17 mouse cellular contexts compared by ENCODE assay signal in the genomic region with DNA sequence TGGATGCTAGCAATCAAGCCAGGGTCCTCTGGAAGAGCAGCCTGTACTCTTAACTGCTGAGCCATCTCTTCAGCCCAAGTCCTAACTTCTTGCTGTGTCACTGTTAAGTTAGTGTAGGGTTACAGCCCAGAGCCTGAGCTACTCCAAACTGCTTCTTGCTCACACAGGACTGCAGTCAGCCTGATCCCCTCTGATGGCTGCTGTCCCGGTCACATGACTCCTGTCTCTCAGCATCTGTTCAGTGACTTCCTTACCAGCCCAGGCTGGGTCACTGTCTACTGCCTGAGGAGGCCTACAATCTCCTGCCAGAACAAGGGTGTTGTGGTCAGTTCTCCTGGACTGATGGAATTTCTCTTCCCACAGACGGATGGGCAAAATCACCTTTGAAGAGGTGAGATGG. TPM values are rescaled to one million over a fixed set of nuclear protein-coding genes. Genes with fewer than 3 reads are reported as not detected.
DNase-seq lines count a peak whose midpoint lies in the region; ATAC-seq and TF ChIP-seq lines count a peak whose summit lies in the region.
"Had no signal": no experiment of that assay in that cellular context is flagged by ENCODE, and none has a peak within 500 bp of the region (broad histone marks: within the 10 kb centered on the region; RNA-seq: fewer than 3 reads in every experiment).

No protein-coding gene starts in this region.

- no peaks in the 10 kb centered on the region for H3K79me2 ChIP-seq in myocyte (ENCODE audit: control insufficient read depth, insufficient read depth)

- no peak for TF ChIP-seq POLR2A in myocyte (IDR thresholded peaks at IDR 0.05; ENCODE audit: insufficient read length, low read depth)
- no peak for TF ChIP-seq POLR2A in cerebellum, adult 2 months (IDR thresholded peaks at IDR 0.05; ENCODE audit: borderline replicate concordance, insufficient read depth, low read length)

- WGBS in midbrain, embryonic 11.5 days = 74% methylated on average over 2 of the region's 2 CpGs
- 71% methylated on average over 2 of the region's 2 CpGs for whole genome bisulfite sequencing in midbrain, embryonic 14.5 days
- WGBS in cerebellum, adult 2 months = 46% methylated on average over 2 of the region's 2 CpGs

- intact Hi-C loops in left cerebral cortex, postnatal 25 days (cut with DNase I) = no loop called here

- no peak overlapping the region for H3K4me3 ChIP-seq in midbrain, embryonic 11.5 days (ENCODE audit: low read depth, low read length)
- H3K4me3 ChIP-seq in midbrain, embryonic 14.5 days (replicated peaks; ENCODE audit: low read depth, low read length) = no peak overlapping the region
- no peak overlapping the region for H3K4me3 ChIP-seq in myocyte
- H3K4me3 ChIP-seq in cerebellum, adult 2 months (replicated peaks; ENCODE audit: insufficient read depth, low read depth, low read length) = no peak overlapping the region
- H3K4me3 ChIP-seq: heart, embryonic 12.5 days; hindbrain, embryonic 10.5 days; left cerebral cortex, adult 2 months; midbrain, embryonic 12.5 days; neural tube, embryonic 13.5 days had no signal

- no peaks in the 10 kb centered on the region for H3K9me3 ChIP-seq in midbrain, embryonic 11.5 days (ENCODE audit: control insufficient read depth, low read length)
- no peaks in the 10 kb centered on the region for H3K9me3 ChIP-seq in midbrain, embryonic 14.5 days (ENCODE audit: control insufficient read depth, low read length)
- H3K9me3 ChIP-seq: heart, embryonic 12.5 days; hindbrain, embryonic 10.5 days; midbrain, embryonic 12.5 days; neural tube, embryonic 13.5 days had no signal

- no peak for ATAC-seq in midbrain, embryonic 11.5 days (ENCODE audit: low FRiP score)
- ATAC-seq in midbrain, embryonic 14.5 days (ENCODE audit: low FRiP score, low TSS enrichment) = no peak
- peak; percentile 31 for ATAC-seq in CD4-positive, CD25-positive, alpha-beta regulatory T cell, adult 4 months
- ATAC-seq: intestine, postnatal 0 days; lung, postnatal 0 days had no signal

- H3K9ac ChIP-seq in midbrain, embryonic 11.5 days (ENCODE audit: low read length) = no peak overlapping the region
- no peak overlapping the region for H3K9ac ChIP-seq in midbrain, embryonic 14.5 days (replicated peaks; ENCODE audit: low read length)
- H3K9ac ChIP-seq: heart, embryonic 12.5 days; midbrain, embryonic 12.5 days; neural tube, embryonic 13.5 days had no signal

- H3K36me3 ChIP-seq in midbrain, embryonic 11.5 days (ENCODE audit: control insufficient read depth, insufficient read depth, low read length) = no peaks in the 10 kb centered on the region
- H3K36me3 ChIP-seq in midbrain, embryonic 14.5 days (ENCODE audit: control insufficient read depth, insufficient read depth, low read length) = no peaks in the 10 kb centered on the region
- H3K36me3 ChIP-seq in myocyte (ENCODE audit: control insufficient read depth, insufficient read depth) = no peaks in the 10 kb centered on the region
- H3K36me3 ChIP-seq: heart, embryonic 12.5 days; hindbrain, embryonic 10.5 days; midbrain, embryonic 12.5 days; neural tube, embryonic 13.5 days had no signal

- TF ChIP-seq CTCF in cerebellum, adult 2 months (IDR thresholded peaks at IDR 0.05; ENCODE audit: borderline replicate concordance, insufficient read depth, low read depth, low read length) = no peak

- H3K4me1 ChIP-seq in midbrain, embryonic 11.5 days (ENCODE audit: control insufficient read depth, insufficient read depth, low read length) = no peaks in the 10 kb centered on the region
- H3K4me1 ChIP-seq in midbrain, embryonic 14.5 days (ENCODE audit: control insufficient read depth, insufficient read depth, low read length) = no peaks in the 10 kb centered on the region
- no peaks in the 10 kb centered on the region; the same call in 1 of the 2 replicates for H3K4me1 ChIP-seq in cerebellum, adult 2 months (ENCODE audit: control insufficient read depth, insufficient read depth, low read length)
- H3K4me1 ChIP-seq: heart, embryonic 12.5 days; hindbrain, embryonic 10.5 days; midbrain, embryonic 12.5 days; neural tube, embryonic 13.5 days had no signal

- H3K27ac ChIP-seq in midbrain, embryonic 11.5 days (ENCODE audit: low read depth, low read length) = no peak overlapping the region
- H3K27ac ChIP-seq in midbrain, embryonic 14.5 days (replicated peaks; ENCODE audit: low read depth, low read length) = no peak overlapping the region
- no peak overlapping the region for H3K27ac ChIP-seq in cerebellum, adult 2 months (ENCODE audit: insufficient read depth, low read length)
- H3K27ac ChIP-seq: hindbrain, embryonic 10.5 days; left cerebral cortex, adult 2 months; midbrain, embryonic 12.5 days; neural tube, embryonic 13.5 days had no signal

- no peak overlapping the region for H3ac ChIP-seq in myocyte (ENCODE audit: control insufficient read depth, insufficient read length)

- peak; percentile 47 for DNase-seq in midbrain, embryonic 11.5 days (ENCODE audit: low spot score, missing footprints)
- DNase-seq in midbrain, embryonic 14.5 days = no peak
- peak; percentile 34 for DNase-seq in T-cell, adult 2 months (ENCODE audit: low spot score)
- no peak for DNase-seq in cerebellum, adult 2 months
- DNase-seq in left cerebral cortex, postnatal 25 days (ENCODE audit: low spot score in 2 of 2) = no peak
- DNase-seq: adrenal gland, postnatal 10 days; cerebellum, postnatal 36 days; liver had no signal

- H3K27me3 ChIP-seq in midbrain, embryonic 11.5 days (ENCODE audit: control insufficient read depth, insufficient read depth, low read length) = no peaks in the 10 kb centered on the region
- no peaks in the 10 kb centered on the region for H3K27me3 ChIP-seq in midbrain, embryonic 14.5 days (ENCODE audit: control insufficient read depth, insufficient read depth, low read length)
- H3K27me3 ChIP-seq in myocyte (ENCODE audit: control insufficient read depth, insufficient read depth, insufficient read length) = peaks cover 16% of the 10 kb centered on the region
- H3K27me3 ChIP-seq in cerebellum, adult 2 months (ENCODE audit: control insufficient read depth, insufficient read depth, low read length) = no peaks in the 10 kb centered on the region
- H3K27me3 ChIP-seq: heart, embryonic 12.5 days; midbrain, embryonic 12.5 days; neural tube, embryonic 13.5 days had no signal

- no peak overlapping the region for H3K4me2 ChIP-seq in midbrain, embryonic 11.5 days
- H3K4me2 ChIP-seq in midbrain, embryonic 14.5 days (ENCODE audit: low read length) = no peak overlapping the region
- no peak overlapping the region for H3K4me2 ChIP-seq in myocyte (ENCODE audit: low read depth)
- H3K4me2 ChIP-seq: heart, embryonic 12.5 days; midbrain, embryonic 12.5 days; neural tube, embryonic 13.5 days had no signal

TF ChIP-seq in myocyte, 11 proteins besides CTCF, POLR2A, EP300 and RAD21:
- TF ChIP-seq TCF12 (IDR thresholded peaks at IDR 0.05; ENCODE audit: insufficient read depth, poor library complexity, severe bottlenecking) (no peak), MYOG (IDR thresholded peaks at IDR 0.05; ENCODE audit: control insufficient read depth in 1 of 3, insufficient read depth in 1 of 3, insufficient read length in 2 of 3, low read depth in 2 of 3) (peak in 1 of 3 experiments; percentile 26), USF1 (IDR thresholded peaks at IDR 0.05; ENCODE audit: low read depth) (peak; percentile 67)

RNA-seq across cellular contexts. Expression of gene Nlrc5, which starts 18.9 kb away (rescaled TPM):
- 0.23 TPM in 1 of 2 replicates, not detected in the other for polyA plus RNA-seq in midbrain, embryonic 11.5 days (2014; fragmentation: Nextera tagmentation; extraction: Ambion mirVana)
- 0.32 and 1.2 TPM in 2 replicates for polyA plus RNA-seq in midbrain, embryonic 14.5 days (2014; fragmentation: Nextera tagmentation; extraction: Ambion mirVana)
- 100 to 1,000 TPM; 186 to 214 TPM for polyA plus RNA-seq in CD4-positive, CD25-positive, alpha-beta regulatory T cell, adult 4 months (2017; shearing (Covaris generic))
- 0.40 TPM for polyA plus RNA-seq in myocyte (2012; fragmentation: generic; extraction: Trizol)
- 0.71 and 0.82 TPM in 2 replicates for polyA plus RNA-seq in cerebellum, adult 2 months (2012; rRNA removed)
- total RNA-seq in left cerebral cortex, postnatal 25 days (2021) = under 1 TPM; 0.21 to 0.71 TPM

RNA-seq across cellular contexts. Expression of gene Herpud1, which starts 29.0 kb away (rescaled TPM):
- polyA plus RNA-seq in midbrain, embryonic 11.5 days (2014; fragmentation: Nextera tagmentation; extraction: Ambion mirVana) = 56.8 and 60.4 TPM in 2 replicates
- polyA plus RNA-seq in midbrain, embryonic 14.5 days (2014; fragmentation: Nextera tagmentation; extraction: Ambion mirVana) = 60.9 and 72.2 TPM in 2 replicates
- polyA plus RNA-seq in CD4-positive, CD25-positive, alpha-beta regulatory T cell, adult 4 months (2017; shearing (Covaris generic)) = 100 to 1,000 TPM; 177 to 183 TPM
- polyA plus RNA-seq in myocyte (2012; fragmentation: generic; extraction: Trizol) = 292 TPM
- polyA plus RNA-seq in cerebellum, adult 2 months (2012; rRNA removed) = 119 and 125 TPM in 2 replicates
- 10 to 100 TPM; 58.1 to 61.1 TPM for total RNA-seq in left cerebral cortex, postnatal 25 days (2021)

Comparison
In these comparisons a context has a peak if more than half of its experiments do, and no peak if none do; other contexts are left out.
1. DNase-seq: peak in midbrain, embryonic 11.5 days (single experiment) and T-cell, adult 2 months (single experiment); none in midbrain, embryonic 14.5 days (single experiment), cerebellum, adult 2 months (0 of 2) and left cerebral cortex, postnatal 25 days (0 of 2).
2. RNA of gene Nlrc5, which starts 18.9 kb away (polyA plus RNA-seq): 186 to 214 TPM in CD4-positive, CD25-positive, alpha-beta regulatory T cell, adult 4 months; 0.32 to 1.2 TPM in midbrain, embryonic 14.5 days, 0.71 to 0.82 TPM in cerebellum, adult 2 months, 0.40 TPM in myocyte (single experiment) and 0.23 TPM in midbrain, embryonic 11.5 days; every median in the first group is over 10 times any median in the second.